Mouse (Mus musculus): ENCODE measurements at regions not wholly inside any gene's neighbourhood (a gene's known extent, or its start where the extent isn't known, plus 50 kb on each side); places are given as distances from the start of the nearest gene placed in this dataset.

DNA sequence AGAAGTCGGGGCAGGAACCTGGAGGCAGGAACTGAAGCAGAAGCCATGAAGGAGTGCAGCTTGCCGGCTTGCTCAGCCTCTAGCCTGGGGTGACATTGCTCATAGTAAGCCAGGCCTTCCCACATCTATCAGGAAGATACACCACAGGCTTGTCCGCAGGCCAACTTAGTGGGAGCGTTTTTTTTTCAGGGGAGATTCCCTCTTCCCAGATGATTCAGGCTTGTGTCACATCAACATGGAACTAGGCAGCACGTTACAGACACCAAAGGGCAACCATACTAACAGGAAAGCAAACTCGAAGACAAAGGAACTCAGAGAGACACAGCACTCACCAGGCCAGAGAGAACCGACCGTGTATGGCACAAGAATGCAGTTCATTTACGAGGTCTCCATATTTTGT is 98.1 kb upstream of the Tle3 start:
- TF ChIP-seq CTCF (IDR thresholded peaks at IDR 0.05; ENCODE audit: low read depth, low read length) (no peak), POLR2A (IDR thresholded peaks at IDR 0.05; ENCODE audit: borderline replicate concordance, low read depth, low read length) (no peak)

Measured in bone marrow macrophage, adult 2 months (primary cell).